Mouse (Mus musculus) midbrain, embryonic 13.5 days (tissue): ENCODE data around the gene Nek11. TPM values are rescaled to one million over a fixed set of nuclear protein-coding genes. Genes with fewer than 3 reads are reported as not detected.

Source experiments
- ATAC-seq: fragments of 200-750 bp; cut with Nextera tagmentation; 2 replicates; pipeline ENCODE4 v1.8.0; 2017; ENCODE audit warnings: mild to moderate bottlenecking, moderate TSS enrichment, moderate library complexity
- H3K27ac ChIP-seq: fragments of 300-500 bp; sonication (generic); 2 replicates; pipeline ENCODE4 v1.5.1; 2015; ENCODE audit warnings: inconsistent platforms, mild to moderate bottlenecking, moderate library complexity
- H3K27me3 ChIP-seq: fragments of 300-500 bp; sonication (generic); 2 replicates; pipeline ENCODE4 v1.6.1; 2015; ENCODE audit warnings: mild to moderate bottlenecking, inconsistent platforms
- H3K36me3 ChIP-seq: fragments of 300-500 bp; sonication (generic); 2 replicates; pipeline ENCODE4 v1.6.1; 2015; ENCODE audit warnings: mild to moderate bottlenecking, inconsistent platforms
- H3K4me1 ChIP-seq: fragments of 300-500 bp; sonication (generic); replicated peaks from 2 replicates; pipeline ENCODE4 v1.6.1; 2015; ENCODE audit warnings: inconsistent platforms
- H3K4me2 ChIP-seq: fragments of 300-500 bp; sonication (generic); replicated peaks from 2 replicates; pipeline ENCODE4 v1.6.1; 2015; ENCODE audit warnings: moderate library complexity, mild to moderate bottlenecking, inconsistent platforms
- H3K4me3 ChIP-seq: fragments of 300-500 bp; sonication (generic); replicated peaks from 2 replicates; pipeline ENCODE4 v1.5.1; 2015; ENCODE audit warnings: mild to moderate bottlenecking, inconsistent platforms
- H3K9ac ChIP-seq: fragments of 300-500 bp; sonication (generic); replicated peaks from 2 replicates; pipeline ENCODE4 v1.6.1; 2015; ENCODE audit warnings: mild to moderate bottlenecking, inconsistent platforms
- H3K9me3 ChIP-seq: fragments of 300-500 bp; sonication (generic); 2 replicates; pipeline ENCODE4 v1.6.1; 2016; ENCODE audit warnings: mild to moderate bottlenecking, inconsistent platforms
- WGBS: fragments of 180-500 bp; shearing (Covaris S2); methylation state at CpG from one replicate; pipeline ENCODE4 v1.1.7; 2015; 5-methylcytosine and 5-hydroxymethylcytosine counted together
- polyA plus RNA-seq: library from polyadenylated mRNA; unstranded; fragments of >200 nt; fragmentation: Nextera tagmentation; extraction: Ambion mirVana; gene quantifications from 2 replicates; pipeline ENCODE4 v1.2.1, GENCODE M21; 2015

Nek11 gene
- polyA plus RNA-seq = 1.6 and 3.4 TPM in 2 replicates

DNA sequence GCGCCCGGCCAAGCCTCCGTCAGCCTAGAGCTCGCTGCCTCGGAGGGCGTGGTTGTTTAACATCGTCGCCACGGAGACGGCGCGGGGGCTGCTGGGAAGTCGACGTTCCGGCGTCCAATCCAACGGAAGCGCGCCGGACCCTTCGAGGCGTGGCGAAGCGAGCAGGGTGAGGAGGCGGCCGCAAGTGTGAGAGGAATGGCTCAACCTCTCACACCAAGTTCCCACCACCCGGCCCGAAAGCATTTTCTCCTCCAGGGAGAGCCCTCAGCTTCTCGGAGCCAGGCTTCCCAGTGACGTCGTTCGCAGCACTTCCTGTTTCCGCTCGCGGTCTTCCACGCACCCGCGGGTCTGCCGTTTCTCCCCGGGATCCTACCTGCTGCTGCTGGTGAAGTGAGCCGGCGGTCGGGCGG, at the start of gene Nek11, which contains the start of gene Aste1:
TSS of gene Nek11 (minus strand) at position 307 of the 410 bp plus-strand sequence.
TSS of gene Aste1 (plus strand) at position 175 of the 410 bp plus-strand sequence.
- H3K27me3 ChIP-seq = peaks cover 8% of the 10 kb centered on the region; the same call in 1 of the 2 replicates
- H3K4me2 ChIP-seq = peak within 1 kb of the TSS; percentile 62
- H3K9me3 ChIP-seq = no peaks in the 10 kb centered on the region
- peak; percentile 98 for ATAC-seq
- H3K4me3 ChIP-seq = peak within 1 kb of the TSS; percentile 69
- H3K4me1 ChIP-seq = peaks cover 41% of the 10 kb centered on the region
- H3K36me3 ChIP-seq = peaks cover 15% of the 10 kb centered on the region
- peak within 1 kb of the TSS; percentile 73 for H3K27ac ChIP-seq
- under 1% methylated on average over 44 of the region's 44 CpGs for WGBS
- peak within 1 kb of the TSS; percentile 73 for H3K9ac ChIP-seq

DNA sequence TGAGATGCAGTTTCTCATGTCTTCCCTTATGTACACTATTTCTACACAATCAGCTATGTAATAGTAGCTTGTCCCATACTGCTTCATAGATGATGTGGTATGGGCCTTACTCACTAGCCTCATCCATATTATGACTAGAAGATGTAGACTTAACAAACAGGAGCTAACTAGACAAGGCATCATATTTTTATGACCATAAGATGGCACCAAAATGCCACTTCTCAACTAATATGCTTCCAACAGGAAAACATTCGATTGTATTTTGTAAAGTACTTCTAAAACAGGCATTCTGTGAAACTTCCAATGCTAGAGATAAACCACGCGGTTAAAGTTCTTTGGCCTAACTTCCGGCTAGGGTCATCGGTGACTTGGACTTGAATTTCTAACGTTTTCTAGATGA, 13.2 kb upstream of the Nek11 start:
- Histone ChIP-seq H3K9ac (no peak overlapping the region), H3K4me1 (no peaks in the 10 kb centered on the region), H3K9me3 (no peaks in the 10 kb centered on the region), H3K27me3 (no peaks in the 10 kb centered on the region), H3K36me3 (peaks cover 37% of the 10 kb centered on the region), H3K4me2 (no peak overlapping the region), H3K4me3 (no peak overlapping the region), H3K27ac (no peak overlapping the region)
- 94% methylated on average over 6 of the region's 6 CpGs for WGBS
- ATAC-seq = no peak

DNA sequence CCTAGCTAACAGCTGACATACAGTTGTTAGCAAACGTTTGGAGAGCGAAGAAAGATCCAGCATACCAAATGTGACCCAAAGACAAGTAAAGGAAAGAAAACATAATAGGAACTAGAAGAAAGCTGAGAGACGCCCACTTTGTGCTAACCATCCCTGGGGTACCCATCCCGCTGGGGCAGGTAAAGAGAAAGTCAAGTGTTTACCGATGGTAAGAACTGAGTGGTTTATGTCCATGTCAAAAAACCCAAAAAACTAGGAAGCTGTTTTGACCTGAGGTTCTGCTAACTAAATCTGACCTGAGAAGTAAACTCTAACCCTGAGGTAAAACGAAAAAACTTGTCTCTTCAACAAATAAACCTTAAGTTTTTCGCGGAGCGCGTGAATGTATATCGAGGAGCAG, 604 bp downstream of the Nek11 start:
- 13% methylated on average over 11 of the region's 11 CpGs for WGBS
- H3K27ac ChIP-seq = no peak overlapping the region
- ATAC-seq = peak; percentile 43

DNA sequence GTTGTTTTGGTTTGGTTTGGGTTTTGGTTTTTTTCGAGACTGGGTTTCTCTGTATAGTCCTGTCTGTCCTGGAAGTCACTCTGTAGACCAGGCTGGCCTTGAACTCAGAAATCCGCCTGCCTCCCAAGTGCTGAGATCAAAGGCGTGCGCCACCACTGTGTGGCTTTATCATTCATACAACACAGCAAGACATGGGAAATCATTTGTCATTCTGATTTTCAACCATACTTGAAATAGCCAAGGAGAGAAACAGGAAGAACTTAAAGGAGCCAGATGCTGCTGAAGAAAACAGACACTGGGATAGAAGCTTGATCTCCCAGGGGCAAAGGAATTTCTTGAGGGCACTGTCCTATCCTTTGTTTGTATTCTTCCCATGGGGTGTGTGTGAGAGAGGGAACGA, 4.7 kb downstream of the Nek11 start:
- no peak for ATAC-seq
- Histone ChIP-seq H3K9me3 (no peaks in the 10 kb centered on the region), H3K4me2 (no peak overlapping the region), H3K27ac (no peak overlapping the region), H3K36me3 (no peaks in the 10 kb centered on the region), H3K4me1 (peaks cover 4% of the 10 kb centered on the region), H3K4me3 (no peak overlapping the region), H3K9ac (no peak overlapping the region), H3K27me3 (peaks cover 8% of the 10 kb centered on the region; the same call in 1 of the 2 replicates)
- WGBS = 75% methylated on average over 4 of the region's 5 CpGs

More for the DNA sequence above, 604 bp downstream of the Nek11 start:
- Histone ChIP-seq H3K9me3 (no peaks in the 10 kb centered on the region), H3K9ac (peak overlapping the region; percentile 73; the same call in 1 of the 2 replicates), H3K4me2 (peak overlapping the region; percentile 62), H3K27me3 (peaks cover 8% of the 10 kb centered on the region; the same call in 1 of the 2 replicates), H3K4me1 (peaks cover 36% of the 10 kb centered on the region), H3K36me3 (peaks cover 14% of the 10 kb centered on the region), H3K4me3 (peak overlapping the region; percentile 69)

DNA sequence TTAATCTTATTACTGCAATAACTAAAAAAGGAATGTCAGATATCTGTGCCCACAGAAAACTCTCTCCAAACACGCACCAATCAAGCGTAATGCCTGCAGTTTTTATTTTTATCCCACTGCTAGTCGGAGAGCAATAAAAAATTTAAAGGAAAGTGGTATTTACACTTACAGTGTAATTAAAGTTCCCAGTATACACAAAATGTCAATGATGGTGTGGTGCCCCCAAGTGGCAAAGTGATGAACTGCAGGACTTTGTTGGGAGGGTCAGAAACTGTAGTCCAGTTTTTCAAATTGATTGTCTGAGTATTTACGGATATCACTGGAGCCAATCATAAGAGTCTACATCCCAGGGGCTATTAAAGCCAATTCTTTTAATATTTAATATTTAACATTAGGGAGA, 6.0 kb downstream of the Nek11 start:
- H3K4me3 ChIP-seq = no peak overlapping the region
- ATAC-seq = no peak
- no peak overlapping the region for H3K27ac ChIP-seq
- no peaks in the 10 kb centered on the region for H3K4me1 ChIP-seq
- 17% methylated on average over 4 of the region's 4 CpGs for WGBS
- peaks cover 5% of the 10 kb centered on the region; the same call in 1 of the 2 replicates for H3K27me3 ChIP-seq
- H3K9ac ChIP-seq = no peak overlapping the region
- H3K4me2 ChIP-seq = no peak overlapping the region
- no peaks in the 10 kb centered on the region for H3K9me3 ChIP-seq
- no peaks in the 10 kb centered on the region for H3K36me3 ChIP-seq

DNA sequence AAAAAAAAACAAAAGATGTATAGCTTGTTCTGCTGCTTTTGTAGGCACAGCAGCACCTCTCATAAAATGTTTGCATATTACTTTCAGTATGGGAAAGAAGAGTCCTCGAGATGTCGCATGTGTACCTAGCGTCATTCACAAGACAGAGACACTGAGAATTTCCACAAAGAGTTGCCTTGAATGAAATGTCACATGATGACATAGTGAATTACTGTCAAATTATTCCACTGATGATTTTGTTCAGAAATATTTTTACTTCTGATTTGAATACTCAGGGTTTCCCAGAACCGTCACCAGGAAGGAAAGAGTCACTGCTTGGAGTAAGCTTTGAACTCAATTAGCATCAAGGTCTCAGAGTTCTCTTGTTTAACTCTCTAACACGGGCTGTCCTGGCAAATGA, 7.9 kb downstream of the Nek11 start:
- 84% methylated on average over 5 of the region's 5 CpGs for whole genome bisulfite sequencing
- no peaks in the 10 kb centered on the region for H3K36me3 ChIP-seq
- no peak overlapping the region for H3K4me2 ChIP-seq
- H3K4me1 ChIP-seq = no peaks in the 10 kb centered on the region
- H3K27ac ChIP-seq = no peak overlapping the region
- no peak overlapping the region for H3K4me3 ChIP-seq
- no peak overlapping the region for H3K9ac ChIP-seq
- ATAC-seq = no peak
- H3K27me3 ChIP-seq = no peaks in the 10 kb centered on the region
- no peaks in the 10 kb centered on the region for H3K9me3 ChIP-seq

DNA sequence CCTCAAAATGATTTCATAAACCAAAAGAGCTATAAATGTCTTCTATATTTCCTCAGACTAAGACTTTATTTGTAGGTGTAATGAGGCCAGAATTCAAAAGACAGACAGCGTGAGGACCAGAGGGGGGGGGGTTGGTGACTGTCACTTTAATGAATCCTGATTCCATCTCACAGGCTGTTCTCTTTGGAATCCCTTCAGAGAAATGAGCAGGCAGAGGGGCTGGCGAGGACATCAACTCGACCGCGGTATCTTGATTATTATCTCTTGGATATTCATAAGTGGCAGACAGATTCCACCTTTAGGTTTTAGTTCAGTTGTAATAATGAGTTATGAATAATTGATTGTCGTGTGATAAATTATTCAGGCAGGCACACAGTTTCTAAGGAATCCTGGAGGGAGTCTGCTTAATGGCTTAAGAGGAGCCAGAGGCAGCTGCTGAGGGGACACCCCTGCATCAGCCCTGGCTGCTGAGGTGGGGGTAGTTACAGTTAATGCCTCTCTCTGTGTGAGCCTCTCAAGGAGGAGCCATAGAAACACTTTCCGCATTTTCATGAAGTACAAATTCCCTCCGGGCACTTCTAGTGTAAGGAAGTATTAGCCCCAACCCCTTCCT, 15.7 kb downstream of the Nek11 start:
- H3K9me3 ChIP-seq = no peaks in the 10 kb centered on the region
- H3K27ac ChIP-seq = peak overlapping the region; percentile 35
- 34% methylated on average over 8 of the region's 8 CpGs for WGBS
- peak; percentile 98 for ATAC-seq
- no peaks in the 10 kb centered on the region for H3K27me3 ChIP-seq
- no peak overlapping the region for H3K4me2 ChIP-seq
- no peak overlapping the region for H3K9ac ChIP-seq
- H3K36me3 ChIP-seq = no peaks in the 10 kb centered on the region
- no peak overlapping the region for H3K4me3 ChIP-seq
- peaks cover 38% of the 10 kb centered on the region for H3K4me1 ChIP-seq

DNA sequence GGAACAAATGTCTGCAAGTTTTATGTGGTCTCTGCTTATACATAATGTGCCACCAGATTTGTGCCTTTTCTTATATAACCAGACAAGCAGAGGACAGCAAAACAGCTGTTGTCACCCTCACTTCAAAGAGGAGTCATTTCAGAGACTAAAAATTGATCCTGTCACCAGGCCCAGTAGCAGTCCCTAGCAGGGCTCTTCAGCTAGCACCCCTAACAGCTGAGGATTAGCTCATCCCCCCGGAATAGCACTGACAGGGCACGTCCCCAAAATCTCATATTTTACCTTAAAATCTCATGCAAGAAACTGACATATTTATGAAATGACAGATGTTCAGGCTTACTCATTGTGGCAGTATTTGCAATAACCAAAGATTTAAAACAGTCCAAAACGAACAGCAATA, 17.7 kb downstream of the Nek11 start:
- no peaks in the 10 kb centered on the region for H3K27me3 ChIP-seq
- WGBS = 62% methylated on average over 3 of the region's 3 CpGs
- peak overlapping the region; percentile 30; the same call in 1 of the 2 replicates for H3K27ac ChIP-seq
- no peak overlapping the region for H3K4me3 ChIP-seq
- no peak overlapping the region for H3K9ac ChIP-seq
- ATAC-seq = no peak
- H3K36me3 ChIP-seq = no peaks in the 10 kb centered on the region
- H3K4me2 ChIP-seq = no peak overlapping the region
- H3K9me3 ChIP-seq = no peaks in the 10 kb centered on the region
- peaks cover 38% of the 10 kb centered on the region for H3K4me1 ChIP-seq

DNA sequence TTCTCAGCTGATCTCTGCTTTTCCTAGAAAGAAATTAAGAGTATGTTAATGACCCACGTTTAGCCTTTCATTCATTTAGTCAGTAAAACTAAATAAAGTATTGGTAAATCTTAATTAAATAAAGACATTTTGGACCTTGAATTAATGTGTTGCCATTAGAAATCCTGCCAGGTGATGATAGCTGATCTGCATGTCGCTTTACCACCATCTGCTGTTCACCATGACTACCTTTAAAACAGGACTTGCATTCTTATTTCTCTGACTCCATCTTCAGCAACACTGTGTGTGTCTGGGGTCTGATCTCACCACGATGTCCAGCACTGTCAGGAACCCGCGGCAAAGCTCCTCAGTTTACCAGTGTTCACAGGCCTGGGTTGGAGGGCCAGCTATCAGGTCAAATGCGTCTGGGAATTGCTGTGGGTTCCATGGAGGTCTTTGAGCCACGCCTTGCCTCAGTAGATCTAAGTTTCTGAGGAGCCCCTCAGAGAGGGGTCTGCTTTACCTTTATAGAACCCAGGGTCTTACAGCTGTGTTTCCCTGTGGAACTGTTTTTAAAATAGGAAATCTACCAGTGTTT, 18.3 kb downstream of the Nek11 start:
- H3K9ac ChIP-seq = no peak overlapping the region
- no peak for ATAC-seq
- no peaks in the 10 kb centered on the region for H3K36me3 ChIP-seq
- no peaks in the 10 kb centered on the region for H3K9me3 ChIP-seq
- no peaks in the 10 kb centered on the region for H3K27me3 ChIP-seq
- no peak overlapping the region for H3K27ac ChIP-seq
- H3K4me3 ChIP-seq = no peak overlapping the region
- H3K4me2 ChIP-seq = no peak overlapping the region
- H3K4me1 ChIP-seq = peaks cover 38% of the 10 kb centered on the region
- whole genome bisulfite sequencing = 83% methylated on average over 7 of the region's 7 CpGs

DNA sequence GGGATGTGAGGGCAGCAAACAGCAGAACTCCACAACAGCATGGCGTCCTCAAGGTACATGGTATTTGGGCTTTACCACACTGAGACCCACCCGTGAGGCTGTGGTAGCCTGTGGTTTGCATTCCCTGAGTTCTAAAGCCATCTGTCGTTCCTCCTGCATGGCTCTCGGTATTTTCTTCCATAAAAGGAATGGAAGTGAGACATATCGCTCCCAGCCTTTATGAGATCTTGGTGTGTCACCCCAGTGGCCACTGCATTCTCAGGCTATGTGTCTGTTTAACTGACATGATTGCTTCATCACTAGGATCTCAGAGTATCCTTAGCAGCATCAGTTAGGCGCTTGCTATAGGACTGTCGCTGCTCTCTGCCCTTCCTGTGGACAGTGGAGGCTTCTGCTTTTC, 18.9 kb downstream of the Nek11 start:
- no peaks in the 10 kb centered on the region for H3K9me3 ChIP-seq
- H3K27me3 ChIP-seq = no peaks in the 10 kb centered on the region
- no peak overlapping the region for H3K9ac ChIP-seq
- no peak overlapping the region for H3K4me2 ChIP-seq
- H3K4me1 ChIP-seq = peaks cover 38% of the 10 kb centered on the region
- no peak overlapping the region for H3K27ac ChIP-seq
- H3K36me3 ChIP-seq = no peaks in the 10 kb centered on the region
- WGBS = 79% methylated on average over 7 of the region's 7 CpGs
- no peak for ATAC-seq
- no peak overlapping the region for H3K4me3 ChIP-seq

DNA sequence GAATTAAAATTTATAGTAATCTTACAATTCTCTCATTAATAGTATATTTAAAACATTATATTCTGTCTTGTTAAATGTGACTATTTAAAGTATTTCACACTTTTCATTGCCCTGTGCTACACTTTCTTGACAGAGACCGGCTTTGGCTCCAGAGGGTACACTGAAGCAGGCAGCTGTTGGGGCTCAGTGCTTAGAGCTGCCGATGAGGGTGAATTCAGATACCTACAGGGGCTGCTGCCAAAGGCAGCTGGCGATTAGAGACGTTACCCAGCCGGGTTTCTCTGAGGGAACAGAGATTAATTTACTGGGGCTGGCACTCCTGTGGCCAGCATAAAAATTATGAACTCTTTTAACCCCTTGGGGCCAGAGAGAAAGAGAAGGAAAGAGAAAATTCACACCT, 21.0 kb downstream of the Nek11 start:
- Histone ChIP-seq H3K36me3 (no peaks in the 10 kb centered on the region), H3K9ac (no peak overlapping the region), H3K4me1 (peaks cover 23% of the 10 kb centered on the region), H3K4me3 (no peak overlapping the region), H3K27ac (no peak overlapping the region), H3K4me2 (no peak overlapping the region), H3K27me3 (no peaks in the 10 kb centered on the region), H3K9me3 (no peaks in the 10 kb centered on the region)
- 61% methylated on average over 5 of the region's 5 CpGs for WGBS
- no peak for ATAC-seq

DNA sequence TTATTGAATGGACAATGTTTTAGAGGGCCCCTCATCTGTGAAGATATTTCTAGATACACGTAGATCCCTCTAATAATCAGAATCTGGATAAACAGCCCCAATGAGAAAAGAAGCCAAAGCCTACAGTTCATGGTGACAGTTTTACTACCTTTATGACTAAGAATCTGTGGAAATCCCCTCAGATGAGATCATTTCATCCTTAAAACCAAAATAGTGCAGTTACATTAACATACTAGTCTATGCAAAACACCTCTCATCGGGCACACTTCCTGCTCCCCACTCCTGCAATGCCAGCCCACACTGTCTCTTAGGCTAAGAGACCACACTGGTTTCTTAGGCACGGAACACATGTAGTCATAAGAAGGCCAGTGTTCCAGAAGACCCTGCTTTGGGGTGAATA, 26.7 kb downstream of the Nek11 start:
- Histone ChIP-seq H3K27me3 (no peaks in the 10 kb centered on the region), H3K9ac (no peak overlapping the region), H3K4me2 (no peak overlapping the region), H3K36me3 (no peaks in the 10 kb centered on the region), H3K27ac (no peak overlapping the region), H3K4me1 (no peaks in the 10 kb centered on the region), H3K9me3 (no peaks in the 10 kb centered on the region), H3K4me3 (no peak overlapping the region)
- 90% methylated on average over 3 of the region's 3 CpGs for WGBS
- no peak for ATAC-seq
